Mouse (Mus musculus) layer of hippocampus, postnatal 14 days (tissue): ENCODE results near the gene Tspear. TPM values are rescaled to one million over a fixed set of nuclear protein-coding genes. Genes with fewer than 3 reads are reported as not detected.
A peak's percentile ranks its signal among the peaks of the same experiment; 100 is the strongest.

Experiments
- DNase-seq, 2 experiments: peaks; one replicate each; pipeline ENCODE4 v3.0.0; 2021 to 2022; ENCODE audit warnings: low spot score in 2 of 2, mixed read lengths in 1 of 2
- microRNA-seq, 2 experiments: library from miRNA; unstranded; fragments of <30 nt; microRNA quantifications; one replicate each; pipeline ENCODE4 v1.2.0; 2021
- total RNA-seq, 2 experiments: library from RNA; stranded (reverse); gene quantifications; 2 replicates each; pipeline ENCODE4 v1.2.3; 2021

Gene Tspear
- total RNA-seq, 2 experiments from 2014 or later, result 0.14 TPM; not detected in 1

DNA sequence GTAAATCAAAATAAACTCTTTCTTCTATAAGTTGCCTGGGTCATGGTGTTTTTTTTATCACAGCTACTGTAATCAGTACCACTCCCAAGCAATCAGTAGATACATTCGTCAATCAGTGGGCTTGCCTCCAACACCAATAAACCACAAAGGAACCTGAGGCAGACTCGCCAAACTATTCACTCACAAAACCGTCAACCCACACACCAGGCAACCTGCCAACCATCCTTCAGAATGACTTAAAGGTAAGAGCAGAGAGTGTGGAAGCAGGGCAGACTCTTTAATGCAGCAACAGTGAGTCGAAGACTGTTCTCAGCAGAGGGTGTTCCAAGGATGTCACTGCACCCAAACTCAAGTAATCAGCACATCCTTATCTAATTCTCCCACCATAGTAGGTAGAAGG lies 236.3 kb downstream of the Tspear start:
- DNase-seq, result no peak

DNA sequence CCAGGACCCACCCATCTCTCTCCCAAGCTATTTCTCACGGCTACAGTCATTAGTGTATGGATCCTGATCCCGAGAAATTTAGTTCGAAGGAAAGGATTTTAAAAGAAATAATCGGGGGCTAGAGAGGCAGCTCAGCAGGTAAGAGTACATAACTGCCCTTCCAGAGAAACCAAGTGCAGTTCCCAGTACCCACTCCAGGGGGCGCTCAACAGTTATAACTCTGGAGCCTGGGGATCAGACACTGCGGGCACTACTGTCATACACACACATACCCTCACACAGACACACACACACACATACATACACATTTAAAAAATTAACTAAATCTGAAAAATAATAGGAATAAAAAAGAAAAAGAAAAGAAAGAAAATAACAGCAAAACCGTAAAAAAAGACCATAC lies 239.8 kb downstream of the Tspear start:
- peak; percentile 24 to 44 for DNase-seq

DNA sequence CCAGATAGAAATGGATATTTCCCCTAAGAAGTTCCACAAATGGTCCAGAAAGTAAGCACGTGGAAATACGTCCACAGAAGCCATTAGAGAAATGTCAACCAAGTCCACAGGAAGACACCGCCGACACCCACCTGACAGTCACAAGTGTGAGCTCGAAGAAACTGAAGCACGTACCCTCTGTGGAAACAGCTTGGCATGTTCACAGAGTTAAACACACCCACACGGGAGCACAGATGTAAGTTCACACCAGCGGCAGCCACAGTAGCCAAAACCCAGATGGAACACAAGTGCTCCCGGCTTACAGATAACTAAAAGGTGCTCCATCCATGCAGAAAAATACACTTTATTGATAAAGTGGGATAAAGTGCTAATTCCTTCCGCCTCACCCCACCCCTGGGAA lies 241.0 kb downstream of the Tspear start:
- no peak for DNase-seq

Small RNA genes within 50 kb of the gene (microRNA-seq; reads per million reads assigned to microRNA genes)
- 16.4 to 42.1 reads per million in 2 experiments for gene Mir1930

Other genes starting within 250 kb of the Tspear start
- 10 to 100 TPM; 32.3 to 34.9 TPM for gene Fam207a, start 170.8 kb upstream of the Tspear start, total RNA-seq
- gene Itgb2, start 156.3 kb upstream of the Tspear start, total RNA-seq, result 1 to 10 TPM; 2.2 to 3.1 TPM
- 10 to 100 TPM; 77.4 to 79.9 TPM for gene Pttg1ip, start 104.8 kb upstream of the Tspear start, total RNA-seq
- 100 to 1,000 TPM; 116 to 134 TPM for gene Sumo3, start 80.5 kb upstream of the Tspear start, total RNA-seq
- gene Gm49325, start 80.4 kb upstream of the Tspear start, total RNA-seq, result 10 to 100 TPM; 12.6 to 19.9 TPM
- 10 to 100 TPM; 63.9 to 69.0 TPM for gene Ube2g2, start 64.3 kb upstream of the Tspear start, total RNA-seq
- not detected for gene Gm19402, start 4.2 kb downstream of the Tspear start, total RNA-seq
- not detected for gene Gm9508, start 10.7 kb downstream of the Tspear start, total RNA-seq
- gene Gm10272, start 20.1 kb downstream of the Tspear start, total RNA-seq, result not detected
- not detected for gene Gm10024, start 24.9 kb downstream of the Tspear start, total RNA-seq
- gene Gm10142, start 29.2 kb downstream of the Tspear start, total RNA-seq, result not detected
- gene Krtap12-1, start 34.0 kb downstream of the Tspear start, total RNA-seq, result not detected
- not detected for gene Gm10100, start 39.9 kb downstream of the Tspear start, total RNA-seq
- gene Gm18596, start 56.1 kb downstream of the Tspear start, total RNA-seq, result not detected
- not detected for gene Gm9736, start 64.8 kb downstream of the Tspear start, total RNA-seq
- gene Gm3233, start 73.1 kb downstream of the Tspear start, total RNA-seq, result not detected
- not detected for gene Gm3238, start 84.8 kb downstream of the Tspear start, total RNA-seq
- not detected for gene Gm7138, start 90.4 kb downstream of the Tspear start, total RNA-seq
- not detected for gene Gm3250, start 96.0 kb downstream of the Tspear start, total RNA-seq
- not detected for gene Gm7137, start 101.6 kb downstream of the Tspear start, total RNA-seq
- gene Gm9639, start 108.5 kb downstream of the Tspear start, total RNA-seq, result not detected
- not detected for gene Gm19668, start 112.6 kb downstream of the Tspear start, total RNA-seq
- not detected for gene Gm9507, start 125.3 kb downstream of the Tspear start, total RNA-seq
- not detected for gene Gm2696, start 128.1 kb downstream of the Tspear start, total RNA-seq
- not detected for gene Krtap10-4, start 140.5 kb downstream of the Tspear start, total RNA-seq
- not detected for gene Krtap10-10, start 149.4 kb downstream of the Tspear start, total RNA-seq
- gene Gm36176, start 160.2 kb downstream of the Tspear start, total RNA-seq, result not detected
- not detected for gene Gm10318, start 166.3 kb downstream of the Tspear start, total RNA-seq
- not detected for gene Gm3285, start 175.4 kb downstream of the Tspear start, total RNA-seq
- gene Lrrc3, start 216.0 kb downstream of the Tspear start, total RNA-seq, result 10 to 100 TPM; 10.4 to 10.8 TPM